Mouse (Mus musculus) left cerebral cortex, adult 8-10 months (tissue): Measurements from ENCODE around the gene Slc13a1. TPM values are rescaled to one million over a fixed set of nuclear protein-coding genes. Genes with fewer than 3 reads are reported as not detected.
"Not testable (repeated sequence)": the region's sequence is repeated elsewhere in the genome, so short reads cannot be mapped to it uniquely, and the experiment has no call there.

Source experiments
- DNase-seq, 2 experiments: peaks; one replicate each; pipeline ENCODE4 v3.0.0; 2022; ENCODE audit warnings: low spot score in 2 of 2
- total RNA-seq, 4 experiments: library from RNA; stranded (reverse); gene quantifications; 2 replicates each; pipeline ENCODE4 v1.2.4; 2022

Gene Slc13a1
- under 1 TPM; 0.14 to 0.70 (median 0.30) TPM for total RNA-seq

DNA sequence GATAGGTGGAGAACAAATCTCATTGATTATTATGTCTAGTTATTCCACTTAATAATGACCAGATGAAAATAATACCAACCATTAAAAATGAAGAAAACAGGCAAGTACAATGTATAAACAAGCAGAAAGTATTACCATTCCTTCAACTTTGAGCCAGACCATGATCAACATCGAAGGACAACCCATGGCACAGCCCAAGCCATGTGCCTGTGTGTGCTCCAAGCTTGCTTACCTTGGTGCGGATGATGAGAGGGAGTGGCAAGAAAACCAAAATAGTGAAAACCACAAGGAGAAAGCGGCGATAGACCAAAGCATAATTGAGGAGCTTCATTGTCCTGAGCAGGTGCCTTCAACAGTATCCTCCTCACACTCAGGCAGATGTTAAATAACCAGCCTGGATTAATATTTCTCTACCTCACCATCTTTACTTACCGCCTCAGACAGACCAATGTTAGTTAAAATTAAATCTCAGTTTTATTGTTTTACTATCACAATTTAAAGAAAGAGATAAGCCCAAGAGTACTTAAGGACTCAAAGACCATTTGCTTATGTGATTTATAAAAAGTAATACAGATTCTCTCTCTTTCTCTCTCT, at the start of gene Slc13a1:
Gene Slc13a1 (minus strand): TSS at position 359 of the 594 bp plus-strand sequence.
- DNase-seq, result no peak

GRCm38 (mm10) chr6:24207866-24208265, 40.0 kb upstream of the Slc13a1 start:
- no peak for DNase-seq

- no peak for DNase-seq
Measured at GRCm38 (mm10) chr6:24202226-24202625, 34.3 kb upstream of the Slc13a1 start.

- DNase-seq, result no peak
Measured at GRCm38 (mm10) chr6:24200644-24201484, 33.0 kb upstream of the Slc13a1 start.

DNA sequence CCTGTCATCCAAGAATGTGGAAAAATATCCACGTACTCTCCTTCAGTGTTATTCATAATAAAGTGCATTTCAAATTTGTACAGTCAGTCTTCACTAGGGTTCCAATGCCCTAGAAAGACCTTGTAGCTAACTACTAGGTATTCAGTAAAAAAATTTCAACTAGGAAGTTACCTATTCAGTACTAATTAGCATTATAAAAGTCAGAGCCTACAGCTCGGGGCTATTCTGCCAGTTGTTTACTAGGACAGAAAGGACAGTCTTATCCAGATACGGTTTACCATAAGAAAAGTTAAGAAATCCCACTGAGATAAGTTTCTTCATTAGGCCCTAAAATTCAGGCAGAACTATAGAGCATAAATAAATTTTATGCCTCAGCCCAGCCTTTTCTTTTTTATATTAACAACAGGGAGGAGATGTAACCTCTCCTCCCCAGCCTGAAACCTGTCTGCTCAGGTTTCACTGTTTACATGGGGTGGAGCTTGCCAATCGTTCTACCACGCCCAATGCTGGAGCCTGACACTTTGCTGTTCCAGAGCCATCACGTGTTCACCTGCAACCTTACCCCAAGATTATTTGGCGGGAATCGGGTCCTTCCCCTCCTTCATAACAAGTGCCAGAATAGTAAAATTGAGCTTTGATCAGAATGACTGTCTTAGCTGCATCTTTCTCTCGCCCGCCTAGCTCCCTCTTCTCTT, 29.8 kb upstream of the Slc13a1 start:
- not testable (repeated sequence) for DNase-seq

- not testable (repeated sequence) for DNase-seq
Measured at GRCm38 (mm10) chr6:24196406-24196805, 28.5 kb upstream of the Slc13a1 start.

- DNase-seq, result no peak
Measured at GRCm38 (mm10) chr6:24183439-24183838, 15.5 kb upstream of the Slc13a1 start.

DNA sequence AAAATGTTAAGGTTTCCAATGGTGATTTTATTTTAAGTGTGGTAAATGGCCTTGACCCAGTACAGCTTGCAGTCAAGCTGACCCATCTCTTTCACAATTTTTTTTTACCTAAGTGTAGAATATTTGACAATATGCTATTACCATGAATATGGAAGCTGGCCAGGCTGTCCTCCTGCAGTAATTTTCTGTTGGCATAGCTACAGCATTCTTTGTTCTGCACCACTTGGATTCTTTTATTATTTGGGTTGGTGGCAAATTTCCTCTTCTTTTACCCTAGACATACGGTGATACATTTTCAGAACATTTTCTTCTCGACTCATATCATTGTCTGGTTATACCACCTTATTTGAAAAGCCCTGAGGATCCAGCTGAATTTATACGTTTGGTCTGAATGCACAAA, 7.5 kb upstream of the Slc13a1 start:
- DNase-seq, result no peak

- no peak for DNase-seq
Measured at GRCm38 (mm10) chr6:24173951-24174350, 6.1 kb upstream of the Slc13a1 start.

- DNase-seq, result no peak
Measured at GRCm38 (mm10) chr6:24172736-24173135, 4.8 kb upstream of the Slc13a1 start.

DNA sequence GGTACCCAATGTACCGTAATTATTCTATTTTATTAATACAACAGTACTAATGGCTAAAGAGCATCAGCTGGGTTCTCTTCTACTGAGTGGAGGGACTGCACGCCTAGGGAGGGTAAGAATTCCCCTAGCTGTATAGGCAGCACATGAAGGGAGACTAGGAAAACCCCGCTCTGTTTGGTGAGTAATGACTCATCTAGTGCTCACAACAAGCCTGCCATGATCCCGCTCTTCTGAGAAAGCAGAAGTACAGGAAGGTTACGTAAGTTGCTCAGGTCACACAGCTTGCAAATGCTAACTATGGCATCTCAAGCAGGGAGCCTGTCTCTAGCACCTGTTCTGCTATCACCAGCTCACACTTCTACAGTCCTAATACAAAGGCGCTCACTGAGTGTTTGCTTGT, 1.1 kb downstream of the Slc13a1 start:
- peak in 1 of 2 experiments; percentile 17 for DNase-seq

- no peak for DNase-seq
Measured at GRCm38 (mm10) chr6:24165249-24165648, 2.6 kb downstream of the Slc13a1 start.

DNA sequence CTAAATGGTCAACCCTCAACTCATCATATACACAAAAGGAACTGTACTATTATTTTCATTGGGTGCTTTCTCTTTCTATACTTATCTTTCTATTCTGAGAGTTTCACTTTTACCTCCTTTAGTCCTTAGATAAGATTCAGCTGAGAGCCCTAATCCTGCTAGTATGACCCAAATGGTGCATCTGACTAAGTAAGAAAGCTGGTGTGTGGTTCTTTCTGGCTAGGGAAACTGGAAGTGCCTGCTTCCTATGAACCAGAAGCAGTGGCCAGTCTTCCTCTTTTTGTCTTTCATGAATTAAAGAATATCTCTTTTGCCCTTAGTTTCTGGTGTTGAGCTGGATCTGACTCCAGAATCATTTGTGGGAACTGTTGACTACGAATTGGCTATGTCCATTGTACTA, 8.1 kb downstream of the Slc13a1 start:
- DNase-seq, result no peak

- no peak for DNase-seq
Measured at GRCm38 (mm10) chr6:24154901-24155300, 13.0 kb downstream of the Slc13a1 start.

DNA sequence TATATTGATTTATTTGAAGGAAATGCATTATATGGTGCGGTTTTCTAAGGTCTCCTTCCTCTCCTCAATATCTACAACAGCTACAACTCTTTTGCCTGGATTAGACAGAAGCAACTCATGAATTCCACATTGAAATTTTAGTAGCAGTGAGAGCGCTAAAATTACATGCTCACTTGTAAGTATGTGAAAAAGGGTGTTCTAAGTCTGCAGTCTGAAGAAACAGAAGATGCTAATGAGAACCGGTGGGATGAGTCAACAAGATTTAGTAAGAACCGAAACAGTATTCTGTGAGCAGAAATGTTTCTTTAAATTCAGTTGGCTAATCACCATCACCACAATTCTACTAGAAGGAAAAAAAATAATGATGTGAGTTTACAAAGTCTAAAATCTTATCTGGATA, 34.9 kb downstream of the Slc13a1 start:
- DNase-seq, result no peak

- no peak for DNase-seq
Measured at GRCm38 (mm10) chr6:24122632-24123031, 45.3 kb downstream of the Slc13a1 start.

GRCm38 (mm10) chr6:24111614-24112013, 56.3 kb downstream of the Slc13a1 start:
- DNase-seq, result no peak

GRCm38 (mm10) chr6:24108471-24108870, 59.4 kb downstream of the Slc13a1 start:
- no peak for DNase-seq

- DNase-seq, result no peak
Measured at GRCm38 (mm10) chr6:24106157-24106556, 61.7 kb downstream of the Slc13a1 start.

DNA sequence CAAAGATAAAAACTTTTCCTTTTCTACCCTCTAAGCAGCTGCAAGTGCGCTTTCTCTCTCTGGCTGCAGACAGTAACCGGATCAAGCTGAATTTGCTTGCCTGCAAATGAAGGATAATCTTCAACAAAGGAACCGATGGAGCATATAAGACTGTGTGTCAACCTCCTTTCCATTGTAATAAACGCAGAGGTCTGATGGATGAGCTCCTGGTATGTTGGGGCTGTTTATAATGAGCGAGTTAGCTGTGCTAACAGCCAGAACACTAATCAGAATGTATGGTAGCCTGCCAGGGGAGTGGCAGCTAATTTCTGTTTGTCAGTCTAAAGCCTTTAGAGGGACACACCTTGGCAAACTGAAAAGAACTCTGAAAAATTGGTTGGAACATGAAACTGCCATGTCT, 62.2 kb downstream of the Slc13a1 start:
- DNase-seq, result no peak

GRCm38 (mm10) chr6:24101281-24101680, 66.6 kb downstream of the Slc13a1 start:
- no peak for DNase-seq

GRCm38 (mm10) chr6:24100705-24101104, 67.2 kb downstream of the Slc13a1 start:
- DNase-seq, result no peak
